Comparison of ENCODE assay signal across 12 mouse cellular contexts in the genomic region with DNA sequence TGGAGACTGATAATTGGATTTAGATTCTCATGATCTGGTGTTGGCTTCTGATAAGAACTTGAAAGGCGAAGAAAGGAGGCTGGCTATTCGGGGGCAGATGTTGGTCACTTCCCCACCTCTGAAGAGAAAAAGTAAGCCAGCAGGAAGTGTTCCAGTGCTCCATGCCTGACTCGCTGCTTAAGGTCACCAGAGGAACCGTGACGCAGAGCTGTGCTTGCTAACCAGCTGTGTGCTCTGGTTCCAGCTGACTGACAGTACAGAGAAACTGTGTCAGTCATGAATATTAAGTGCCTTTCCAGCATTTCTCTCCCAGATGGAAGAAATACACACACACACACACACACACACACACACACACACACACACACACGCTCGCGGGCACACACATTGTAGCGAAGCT.
DNase-seq lines count a peak whose midpoint lies in the region; ATAC-seq lines count a peak whose summit lies in the region.
"Had no signal": no experiment of that assay in that cellular context is flagged by ENCODE, and none has a peak within 500 bp of the region (broad histone marks: within the 10 kb centered on the region; RNA-seq: fewer than 3 reads in every experiment).

No protein-coding gene starts in this region.

- H3K36me3 ChIP-seq in megakaryocyte, embryonic 14.5 days (replicated peaks; ENCODE audit: low read length): no peaks in the 10 kb centered on the region
- no peaks in the 10 kb centered on the region for H3K36me3 ChIP-seq in kidney, embryonic 14.5 days (ENCODE audit: control insufficient read depth, insufficient read depth, low read length)
- H3K36me3 ChIP-seq: embryonic facial prominence, embryonic 13.5 days; G1E; liver, embryonic 13.5 days had no signal

- H3K4me1 ChIP-seq in megakaryocyte, embryonic 14.5 days: no peaks in the 10 kb centered on the region
- H3K4me1 ChIP-seq in kidney, embryonic 14.5 days (ENCODE audit: control insufficient read depth, insufficient read depth, low read length): 0 out of 2 replicates have a peak, but pooled peaks cover 9% of the 10 kb centered on the region
- H3K4me1 ChIP-seq: liver, embryonic 13.5 days had no signal

- H3K4me2 ChIP-seq in kidney, embryonic 14.5 days (replicated peaks; ENCODE audit: low read depth, low read length): no peak overlapping the region
- H3K4me2 ChIP-seq: embryonic facial prominence, embryonic 13.5 days; liver, embryonic 13.5 days had no signal

- WGBS in kidney, embryonic 14.5 days: 41% methylated on average over 9 of the region's 9 CpGs

- H3K27ac ChIP-seq in kidney, embryonic 14.5 days (ENCODE audit: low read depth, low read length): no peak overlapping the region
- H3K27ac ChIP-seq: embryonic facial prominence, embryonic 13.5 days; gastrocnemius, adult 2 months; liver, embryonic 13.5 days had no signal

- no peaks in the 10 kb centered on the region for H3K27me3 ChIP-seq in megakaryocyte, embryonic 14.5 days (replicated peaks)
- no peaks in the 10 kb centered on the region for H3K27me3 ChIP-seq in kidney, embryonic 14.5 days (ENCODE audit: control insufficient read depth, insufficient read depth, low read length)
- H3K27me3 ChIP-seq: embryonic facial prominence, embryonic 13.5 days; liver, embryonic 13.5 days had no signal

- H3K9ac ChIP-seq in kidney, embryonic 14.5 days (ENCODE audit: low read depth, low read length): no peak overlapping the region
- H3K9ac ChIP-seq: embryonic facial prominence, embryonic 13.5 days; liver, embryonic 13.5 days had no signal

- ATAC-seq in megakaryocyte, adult 5-6 weeks (ENCODE audit: poor library complexity, severe bottlenecking): no peak
- ATAC-seq in kidney, embryonic 14.5 days (ENCODE audit: low FRiP score, low TSS enrichment): peak; percentile 70; the same call in 1 of the 2 replicates

- peaks cover 55% of the 10 kb centered on the region for H3K9me3 ChIP-seq in megakaryocyte, embryonic 14.5 days
- H3K9me3 ChIP-seq in kidney, embryonic 14.5 days (ENCODE audit: control insufficient read depth, low read length): no peaks in the 10 kb centered on the region
- H3K9me3 ChIP-seq: embryonic facial prominence, embryonic 13.5 days; liver, embryonic 13.5 days had no signal

- peak; percentile 22 for DNase-seq in lung, postnatal 14 days
- DNase-seq in gastrocnemius, postnatal 25 days: no peak
- DNase-seq in heart, adult 18-20 months: no peak
- no peak for DNase-seq in layer of hippocampus, postnatal 25 days (ENCODE audit: extremely low spot score in 1 of 2, low spot score in 1 of 2)
- DNase-seq: gastrocnemius, adult 2 months; liver, embryonic 13.5 days; thymus, adult 2 months had no signal

- H3K4me3 ChIP-seq in megakaryocyte, embryonic 14.5 days (replicated peaks): peak overlapping the region; percentile 16
- H3K4me3 ChIP-seq in kidney, embryonic 14.5 days (ENCODE audit: low read length): no peak overlapping the region
- H3K4me3 ChIP-seq: embryonic facial prominence, embryonic 13.5 days; gastrocnemius, adult 2 months; liver, embryonic 13.5 days had no signal
